Mouse (Mus musculus): Measurements from ENCODE around the gene Katnbl1. TPM values are rescaled to one million over a fixed set of nuclear protein-coding genes. Genes with fewer than 3 reads are reported as not detected.

The Katnbl1 gene
- polyA plus RNA-seq (2017; shearing (Covaris generic)) = 10 to 100 TPM; 19.2 to 21.8 TPM

GRCm38 (mm10) chr2:112378973-112379898 lies at the start of gene Katnbl1:
Gene Katnbl1 (plus strand): TSS chr2:112379211.

GRCm38 (mm10) chr2:112367726-112368673 lies 11.0 kb upstream of the Katnbl1 start, which contains the start of gene Emc4:
Gene Emc4 (minus strand): TSS chr2:112368027.

GRCm38 (mm10) chr2:112454862-112455564 lies 76.0 kb downstream of the Katnbl1 start, which contains the start of gene Emc7:
Gene Emc7 (plus strand): TSS chr2:112454997.

Other genes with a start within 250 kb of the Katnbl1 start
- not detected for gene Olfr1316, start 244.2 kb upstream of the Katnbl1 start, polyA plus RNA-seq (2017; shearing (Covaris generic))
- not detected for gene Olfr1317, start 238.9 kb upstream of the Katnbl1 start, polyA plus RNA-seq (2017; shearing (Covaris generic))
- not detected for gene Olfr1318, start 225.0 kb upstream of the Katnbl1 start, polyA plus RNA-seq (2017; shearing (Covaris generic))
- gene Lpcat4, start 139.7 kb upstream of the Katnbl1 start, polyA plus RNA-seq (2017; shearing (Covaris generic)) = 100 to 1,000 TPM; 109 to 162 TPM
- gene Nutm1, start 119.9 kb upstream of the Katnbl1 start, polyA plus RNA-seq (2017; shearing (Covaris generic)) = 1 to 10 TPM in 1 of 2 experiments, under 1 TPM in 1; 0.25 to 2.1 TPM
- 100 to 1,000 TPM; 129 to 166 TPM for gene Nop10, start 117.3 kb upstream of the Katnbl1 start, polyA plus RNA-seq (2017; shearing (Covaris generic))
- 10 to 100 TPM; 69.5 to 78.8 TPM for gene Slc12a6, start 113.4 kb upstream of the Katnbl1 start, polyA plus RNA-seq (2017; shearing (Covaris generic))
- gene Gm21985, start 112.9 kb upstream of the Katnbl1 start, polyA plus RNA-seq (2017; shearing (Covaris generic)) = not detected
- gene Emc4, start 11.2 kb upstream of the Katnbl1 start, polyA plus RNA-seq (2017; shearing (Covaris generic)) = 10 to 100 TPM; 91.3 to 93.6 TPM
- gene Emc7, start 75.8 kb downstream of the Katnbl1 start, polyA plus RNA-seq (2017; shearing (Covaris generic)) = 10 to 100 TPM; 16.5 to 17.0 TPM
- gene Chrm5, start 101.6 kb downstream of the Katnbl1 start, polyA plus RNA-seq (2017; shearing (Covaris generic)) = not detected
- gene Aven, start 113.8 kb downstream of the Katnbl1 start, polyA plus RNA-seq (2017; shearing (Covaris generic)) = 10 to 100 TPM; 59.5 to 66.9 TPM